Mouse (Mus musculus) testis, adult 2 months (tissue): Measurements from ENCODE around the gene Slc31a1. TPM values are rescaled to one million over a fixed set of nuclear protein-coding genes. Genes with fewer than 3 reads are reported as not detected.

Experiments
- H3K27ac ChIP-seq: fragments of 200-500 bp; 2 replicates; pipeline ENCODE4 v1.5.1; 2012; ENCODE audit warnings: low read depth, low read length; ENCODE audit not compliant: control insufficient read depth, insufficient read depth
- H3K27me3 ChIP-seq: fragments of 200-500 bp; 2 replicates; pipeline ENCODE4 v1.6.1; 2012; ENCODE audit warnings: mild to moderate bottlenecking, low read length, moderate library complexity; ENCODE audit not compliant: control insufficient read depth, insufficient read depth
- H3K36me3 ChIP-seq: fragments of 200-500 bp; 2 replicates; pipeline ENCODE4 v1.6.1; 2012; ENCODE audit warnings: mild to moderate bottlenecking, low read length; ENCODE audit not compliant: control insufficient read depth, insufficient read depth
- H3K4me1 ChIP-seq: fragments of 200-500 bp; 2 replicates; pipeline ENCODE4 v1.6.1; 2012; ENCODE audit warnings: low read length; ENCODE audit not compliant: control insufficient read depth, insufficient read depth
- H3K4me3 ChIP-seq: fragments of 200-500 bp; 2 replicates; pipeline ENCODE4 v1.5.1; 2012; ENCODE audit warnings: low read depth, mild to moderate bottlenecking, low read length, moderate library complexity, mixed read lengths; ENCODE audit not compliant: control insufficient read depth
- CTCF ChIP-seq: fragments of 200-500 bp; IDR thresholded peaks from 2 replicates; pipeline ENCODE4 v1.5.1; 2012; ENCODE audit warnings: low read depth, mild to moderate bottlenecking, inconsistent platforms, low read length, moderate library complexity; ENCODE audit not compliant: control insufficient read depth, insufficient read depth, insufficient replicate concordance
- POLR2A ChIP-seq: fragments of 200-500 bp; IDR thresholded peaks from 2 replicates; pipeline ENCODE4 v1.6.1; 2012; ENCODE audit warnings: low read depth, mild to moderate bottlenecking, inconsistent platforms, low read length, moderate library complexity; ENCODE audit not compliant: control insufficient read depth
- polyA plus RNA-seq: library from polyadenylated mRNA; depleted of rRNA; stranded (reverse); fragments of >200 nt; gene quantifications from 2 replicates; pipeline ENCODE4 v1.2.3, GENCODE M21; 2012; rRNA removed

The Slc31a1 gene
- polyA plus RNA-seq, 1 experiment = 18.1 TPM

DNA sequence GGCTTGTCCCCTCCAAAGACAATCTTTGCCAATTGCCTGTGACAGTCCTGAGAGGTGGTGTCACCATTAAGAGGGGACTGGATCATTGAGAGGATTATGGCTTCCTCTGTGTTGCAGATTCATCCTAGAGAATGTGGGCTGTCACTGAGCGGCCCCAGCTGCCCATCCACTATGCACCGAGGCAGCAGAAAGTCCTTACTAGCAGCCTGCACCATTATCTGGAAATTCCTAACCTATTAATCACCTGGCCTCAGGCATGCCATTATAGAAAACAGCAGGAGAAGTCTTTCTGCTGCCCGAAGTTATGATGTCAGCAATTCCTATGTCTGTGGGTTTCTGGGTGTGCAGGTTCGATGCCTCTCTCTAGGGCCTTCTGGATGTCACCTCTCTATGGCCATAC, 80.5 kb downstream of the Slc31a1 start:
- no peak for TF ChIP-seq POLR2A
- no peak for TF ChIP-seq CTCF
- H3K27ac ChIP-seq = no peak overlapping the region
- no peak overlapping the region for H3K4me3 ChIP-seq
- no peaks in the 10 kb centered on the region for H3K36me3 ChIP-seq
- H3K27me3 ChIP-seq = no peaks in the 10 kb centered on the region
- no peaks in the 10 kb centered on the region for H3K4me1 ChIP-seq

Other genes with a start within 250 kb of the Slc31a1 start
- not detected in 2 replicates for gene Mup21, start 209.9 kb upstream of the Slc31a1 start, polyA plus RNA-seq
- 43.6 and 59.1 TPM in 2 replicates for gene Zfp37, start 129.7 kb upstream of the Slc31a1 start, polyA plus RNA-seq
- gene Slc31a2, start 98.2 kb upstream of the Slc31a1 start, polyA plus RNA-seq = 35.2 and 35.6 TPM in 2 replicates
- 6.1 and 6.5 TPM in 2 replicates for gene Fkbp15, start 179 bp upstream of the Slc31a1 start, polyA plus RNA-seq
- 16.0 and 19.2 TPM in 2 replicates for gene Cdc26, start 47.9 kb downstream of the Slc31a1 start, polyA plus RNA-seq
- 9.2 and 9.6 TPM in 2 replicates for gene Prpf4, start 48.1 kb downstream of the Slc31a1 start, polyA plus RNA-seq
- 4.2 and 4.3 TPM in 2 replicates for gene Rnf183, start 74.5 kb downstream of the Slc31a1 start, polyA plus RNA-seq
- gene Wdr31, start 110.2 kb downstream of the Slc31a1 start, polyA plus RNA-seq = 202 and 208 TPM in 2 replicates
- gene Bspry, start 119.3 kb downstream of the Slc31a1 start, polyA plus RNA-seq = 443 and 501 TPM in 2 replicates
- 5.9 and 7.0 TPM in 2 replicates for gene Hdhd3, start 142.7 kb downstream of the Slc31a1 start, polyA plus RNA-seq
- gene Alad, start 159.2 kb downstream of the Slc31a1 start, polyA plus RNA-seq = 57.5 and 64.0 TPM in 2 replicates
- 44.8 and 47.1 TPM in 2 replicates for gene Pole3, start 164.3 kb downstream of the Slc31a1 start, polyA plus RNA-seq
- gene 4933430I17Rik, start 164.6 kb downstream of the Slc31a1 start, polyA plus RNA-seq = 9.8 and 10.4 TPM in 2 replicates
- 65.5 and 75.4 TPM in 2 replicates for gene Rgs3, start 199.1 kb downstream of the Slc31a1 start, polyA plus RNA-seq